Mouse (Mus musculus): ENCODE results near the gene Rgs6. TPM values are rescaled to one million over a fixed set of nuclear protein-coding genes. Genes with fewer than 3 reads are reported as not detected.

The Rgs6 gene
- total RNA-seq, 2 experiments from 2014 or later, result 13.7 to 15.8 TPM

GRCm38 (mm10) chr12:83210294-83210693 is 622.2 kb downstream of the Rgs6 start:
- intact Hi-C loops (cut with DNase I), result loop anchor here (5.0 kb wide), 2 partner anchors 277 to 292 kb away; partner anchors contain the start of gene Dpf3
- DNase-seq, result no peak

- intact Hi-C loops (cut with DNase I), result loop anchor here (5.0 kb wide), 2 partner anchors 277 to 292 kb away; partner anchors contain the start of gene Dpf3
- DNase-seq, result no peak
Measured at GRCm38 (mm10) chr12:83210735-83211134, 622.6 kb downstream of the Rgs6 start.

GRCm38 (mm10) chr12:83211146-83211822 is 623.2 kb downstream of the Rgs6 start:
- DNase-seq, result no peak
- intact Hi-C loops (cut with DNase I), result loop anchor here (5.0 kb wide), 2 partner anchors 276 to 291 kb away; partner anchors contain the start of gene Dpf3

Data from heart, postnatal 14 days (tissue).